Mouse (Mus musculus) T-helper 17 cell (primary cell): ENCODE measurements around the gene Gad1.

Experiments
- in situ Hi-C, 2 experiments: fragments of 300-600 bp; cut with MboI, MseI; formaldehyde crosslinking; loops; 1 replicate in 1 of 2; 2 replicates in 1 of 2; pipeline ENCODE4 v1.15.1; 2025; ENCODE audit warnings: high pct_unique_total_duplicates in 2 of 2

Gene Gad1

DNA sequence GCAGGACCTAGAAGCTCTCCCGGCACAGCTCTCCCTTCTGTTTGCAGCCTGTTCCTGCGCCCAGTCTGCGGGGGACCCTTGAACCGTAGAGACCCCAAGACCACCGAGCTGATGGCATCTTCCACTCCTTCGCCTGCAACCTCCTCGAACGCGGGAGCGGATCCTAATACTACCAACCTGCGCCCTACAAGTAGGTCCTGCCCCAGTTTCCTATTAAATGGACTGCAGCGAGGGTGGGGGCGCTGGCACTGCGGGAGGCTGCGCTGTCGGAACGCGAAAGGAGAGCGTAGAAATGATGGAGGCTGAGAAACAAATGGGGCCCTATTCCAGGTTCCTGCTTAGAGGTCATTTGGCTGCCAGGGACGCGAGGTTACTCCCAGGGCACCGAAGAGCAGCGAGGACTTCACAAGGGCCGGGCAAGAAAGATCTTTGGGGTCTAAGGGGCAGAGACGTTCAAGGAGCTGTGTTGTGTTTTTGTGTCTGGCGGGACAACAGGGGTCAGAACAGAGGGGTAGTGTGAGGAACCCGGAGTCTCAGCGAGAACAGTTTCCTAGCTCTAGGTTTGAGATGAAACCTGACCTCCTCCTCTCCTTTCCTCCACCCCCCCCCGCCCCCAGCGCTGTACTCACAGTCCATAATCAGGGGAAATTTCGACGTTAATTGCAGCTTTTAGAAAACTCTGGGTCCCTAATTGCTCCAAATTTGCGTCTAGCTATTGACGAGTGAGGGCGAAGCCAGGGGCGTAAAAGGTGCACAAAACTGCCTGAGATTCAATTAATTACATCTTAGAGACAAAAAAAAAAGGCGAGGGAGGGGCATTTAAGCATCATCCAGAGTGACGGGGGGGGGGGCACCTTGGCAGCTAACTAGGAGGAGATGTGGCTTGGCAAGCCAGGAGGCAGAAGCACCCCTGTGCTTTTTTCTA is 11.1 kb downstream of the Gad1 start:
- in situ Hi-C loops: loop anchor here (5.0 kb wide), 3 partner anchors 342 to 437 kb away; no protein-coding TSS in a partner anchor

GRCm38 (mm10) chr2:70564646-70565315 is 11.9 kb downstream of the Gad1 start:
- in situ Hi-C loops: loop anchor here (5.0 kb wide), 3 partner anchors 342 to 437 kb away; no protein-coding TSS in a partner anchor

DNA sequence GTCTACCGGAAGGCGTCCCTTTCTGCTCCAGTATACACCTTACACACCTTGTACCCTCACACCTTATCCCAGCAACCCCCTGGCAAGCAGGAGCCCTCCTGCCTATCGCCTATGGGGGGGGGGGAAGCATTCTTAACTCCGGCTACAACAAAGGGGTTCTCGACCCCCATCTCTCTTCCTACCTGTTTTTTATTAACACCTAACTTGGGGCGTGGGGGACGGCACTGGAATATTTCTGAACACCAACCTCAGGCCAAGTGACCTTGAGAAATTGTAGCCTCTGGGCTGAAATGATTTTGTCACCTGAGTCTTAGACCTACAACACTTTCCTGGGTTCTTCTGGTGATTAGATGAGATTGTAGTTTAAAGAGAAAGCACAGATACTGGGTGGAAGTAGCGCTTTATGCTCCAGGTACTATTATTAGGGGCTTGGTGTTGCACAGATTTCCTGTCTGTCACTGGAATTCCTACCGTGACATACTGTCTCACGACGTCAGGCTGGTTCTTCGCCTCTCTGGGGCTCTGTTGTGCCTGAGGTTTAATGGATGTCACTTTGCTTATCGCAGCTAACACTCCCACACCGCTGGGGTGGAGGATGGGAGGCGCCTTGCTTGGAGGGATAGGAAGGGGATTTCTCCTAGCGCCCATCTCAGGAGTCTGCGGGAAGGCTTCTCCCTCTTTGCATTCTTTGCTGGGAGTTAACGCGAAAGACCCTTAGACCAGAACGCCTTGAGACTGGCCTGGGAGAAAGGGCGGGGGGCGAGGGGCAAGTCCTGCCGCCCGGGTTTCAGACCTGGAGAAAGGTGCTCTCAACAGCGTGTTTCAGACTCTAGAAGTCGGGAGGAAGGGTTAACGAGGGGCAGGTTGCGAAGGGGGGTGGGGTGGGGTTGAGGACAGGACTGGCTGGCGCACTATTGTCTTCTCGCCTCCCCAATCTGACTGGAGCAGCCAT is 13.1 kb downstream of the Gad1 start:
- in situ Hi-C loops: no loop called here

- in situ Hi-C loops: no loop called here
Measured at GRCm38 (mm10) chr2:70566603-70566981, 13.7 kb downstream of the Gad1 start.

GRCm38 (mm10) chr2:70567071-70567681 is 14.3 kb downstream of the Gad1 start:
- in situ Hi-C loops: no loop called here

DNA sequence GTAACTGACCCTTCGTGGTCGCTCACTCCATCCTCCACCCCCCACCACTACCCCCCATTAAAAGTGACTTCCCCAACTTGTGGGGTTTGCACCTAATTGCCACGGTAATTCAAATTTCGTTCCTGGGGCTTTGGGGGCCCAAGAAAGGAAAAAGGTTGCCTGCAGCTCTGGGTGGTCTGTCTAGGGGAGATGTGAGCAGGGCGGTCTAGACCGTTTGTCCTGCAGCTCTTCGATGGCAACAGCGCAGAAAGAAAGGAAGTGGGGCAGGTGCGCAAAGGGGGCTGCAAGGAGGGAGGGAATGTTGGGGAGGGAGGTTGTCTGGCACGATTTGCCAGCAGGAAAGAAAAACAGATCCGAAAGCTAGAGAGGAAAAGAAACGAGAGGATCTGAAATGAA is 14.8 kb downstream of the Gad1 start:
- in situ Hi-C loops: no loop called here

DNA sequence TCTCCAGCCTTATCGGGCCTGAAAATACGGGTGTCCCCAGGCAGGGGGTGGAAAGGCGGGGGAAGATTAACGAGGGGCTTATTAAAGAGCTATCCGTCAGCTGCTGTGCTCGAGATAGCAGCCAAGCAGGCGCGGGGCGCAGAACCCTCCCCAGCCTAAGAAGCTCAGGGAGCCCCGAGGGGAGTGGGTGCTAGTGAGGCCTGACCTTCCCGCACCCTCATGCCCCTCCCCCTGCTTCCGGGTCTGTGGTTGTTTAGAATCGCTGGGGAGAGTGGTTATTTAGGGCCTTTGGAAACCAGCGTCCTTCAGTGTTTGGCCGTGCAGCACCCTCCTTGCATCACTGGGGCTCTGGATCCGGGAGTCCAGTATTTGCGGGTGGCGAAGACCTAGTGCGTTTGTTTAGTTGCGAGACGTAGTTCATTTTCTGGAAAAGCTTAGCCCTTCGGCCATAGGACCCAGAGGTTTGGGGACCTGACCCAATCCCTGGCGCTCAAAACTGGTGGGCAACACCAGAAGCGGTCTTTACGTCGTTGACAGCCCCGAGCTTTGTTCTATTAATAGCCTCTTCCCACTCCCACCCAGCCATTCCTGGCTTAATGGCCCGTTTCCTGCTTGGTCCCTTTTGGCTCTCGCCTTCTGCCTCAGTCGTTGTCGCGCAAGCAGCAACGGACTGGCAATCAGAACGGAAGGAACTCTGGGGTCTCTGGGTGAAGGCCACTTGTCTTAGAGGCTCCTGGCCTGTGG is 15.5 kb downstream of the Gad1 start:
- in situ Hi-C loops: no loop called here

DNA sequence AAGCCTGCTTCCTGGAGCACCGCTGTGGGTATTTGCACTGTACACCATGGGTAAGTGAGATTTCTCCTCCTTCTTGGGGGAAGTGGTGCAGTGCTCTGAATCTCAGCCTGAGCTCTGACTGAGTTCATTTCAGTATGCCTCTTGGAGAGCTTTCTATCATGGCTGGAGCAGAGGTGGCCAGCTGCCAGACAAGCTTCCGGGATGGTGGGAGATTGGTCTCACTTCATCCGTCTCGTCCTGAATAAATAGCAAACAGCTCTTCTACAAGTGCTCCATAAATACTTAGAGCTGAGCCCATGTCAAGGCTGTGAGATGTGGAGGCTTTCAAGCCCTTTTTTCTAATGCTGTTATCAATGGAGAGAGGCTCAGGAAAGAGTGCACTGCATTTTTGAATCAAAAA is 18.8 kb downstream of the Gad1 start:
- in situ Hi-C loops: no loop called here

- in situ Hi-C loops: no loop called here
Measured at GRCm38 (mm10) chr2:70572251-70572650, 19.4 kb downstream of the Gad1 start.

- in situ Hi-C loops: no loop called here
Measured at GRCm38 (mm10) chr2:70573544-70574210, 20.8 kb downstream of the Gad1 start.

DNA sequence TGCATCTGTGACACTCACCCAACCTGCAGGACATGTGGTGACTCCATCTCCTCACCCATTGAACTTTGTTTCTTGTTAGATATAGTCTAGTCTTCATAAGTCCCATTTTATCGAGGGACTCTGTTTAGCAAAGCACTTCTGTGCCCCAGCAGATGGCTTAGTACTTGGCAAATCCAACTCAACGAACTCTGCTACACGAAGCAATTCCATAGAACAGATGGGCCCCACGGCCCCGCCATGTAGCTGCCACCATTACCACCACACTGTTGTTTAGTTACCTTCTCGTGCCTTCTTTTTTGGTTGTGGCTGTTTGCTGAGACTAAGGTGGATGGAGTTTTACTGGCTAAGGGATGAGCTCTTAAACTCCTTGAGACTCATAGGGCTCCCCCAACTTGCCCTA is 35.3 kb downstream of the Gad1 start:
- in situ Hi-C loops: loop anchor here in 1 of 2 experiments (10.0 kb wide), 1 partner anchor 1457 kb away; no protein-coding TSS in a partner anchor

GRCm38 (mm10) chr2:70592432-70592831 is 39.6 kb downstream of the Gad1 start:
- in situ Hi-C loops: no loop called here

DNA sequence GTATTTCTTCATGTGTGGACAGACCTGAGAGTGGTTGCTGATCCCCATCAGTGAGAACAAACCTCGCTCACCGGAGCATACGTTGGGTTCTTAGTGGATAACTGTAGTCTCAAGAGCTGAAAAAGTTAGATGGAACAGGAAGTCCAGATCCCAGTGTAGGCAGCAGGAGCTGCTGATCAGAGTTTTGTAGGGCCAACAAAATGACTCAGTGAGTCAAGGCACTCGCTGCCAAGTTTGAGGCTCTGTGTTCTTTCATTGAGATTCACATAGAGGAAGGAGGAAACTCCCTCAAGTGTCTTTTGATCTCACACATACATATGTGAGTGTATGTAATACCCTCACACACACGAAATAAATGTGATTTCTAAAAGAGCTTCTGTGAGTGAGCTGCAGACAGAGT is 40.8 kb downstream of the Gad1 start:
- in situ Hi-C loops: no loop called here

- in situ Hi-C loops: loop anchor here in 1 of 2 experiments (5.0 kb wide), 1 partner anchor 159 kb away; no protein-coding TSS in a partner anchor
Measured at GRCm38 (mm10) chr2:70595896-70596295, 43.0 kb downstream of the Gad1 start.

DNA sequence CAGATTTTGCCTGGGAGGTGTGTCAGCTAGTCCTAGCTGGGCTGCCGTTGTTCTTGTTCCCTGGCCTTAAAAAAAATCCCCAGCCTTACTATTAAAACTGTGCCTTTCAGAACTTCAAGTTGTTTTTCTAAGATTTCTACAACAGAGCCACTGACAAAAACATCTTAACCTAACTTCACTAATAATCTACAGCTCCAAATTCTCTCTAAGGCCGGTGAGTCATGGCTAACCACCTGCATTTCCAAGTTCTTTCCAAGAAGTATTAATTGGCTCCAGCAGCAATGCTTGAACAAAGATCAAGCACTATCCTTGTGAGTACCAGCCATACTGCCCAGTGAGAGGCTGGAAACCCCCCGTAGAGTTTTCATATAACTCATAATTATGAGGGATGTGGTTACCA is 56.9 kb downstream of the Gad1 start:
- in situ Hi-C loops: no loop called here

- in situ Hi-C loops: no loop called here
Measured at GRCm38 (mm10) chr2:70614745-70615351, 62.0 kb downstream of the Gad1 start.

DNA sequence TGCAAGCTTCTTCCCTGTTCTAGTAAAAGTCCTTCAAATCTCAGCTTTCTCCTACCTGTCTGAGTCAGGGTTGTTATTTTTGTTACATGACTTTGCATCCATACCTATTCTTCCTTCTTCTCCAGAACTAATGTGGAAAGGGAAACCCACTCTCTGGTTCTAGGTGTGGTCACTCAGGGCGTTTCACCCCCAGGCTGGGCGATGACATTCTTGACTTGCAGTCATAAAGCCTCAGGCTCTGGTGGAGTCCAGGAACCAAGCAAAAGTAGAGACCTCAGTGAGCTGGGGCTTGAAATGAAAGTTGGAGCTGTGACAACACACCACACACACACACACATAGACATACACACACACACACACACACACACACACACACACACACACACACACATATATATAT is 63.2 kb downstream of the Gad1 start:
- in situ Hi-C loops: no loop called here

DNA sequence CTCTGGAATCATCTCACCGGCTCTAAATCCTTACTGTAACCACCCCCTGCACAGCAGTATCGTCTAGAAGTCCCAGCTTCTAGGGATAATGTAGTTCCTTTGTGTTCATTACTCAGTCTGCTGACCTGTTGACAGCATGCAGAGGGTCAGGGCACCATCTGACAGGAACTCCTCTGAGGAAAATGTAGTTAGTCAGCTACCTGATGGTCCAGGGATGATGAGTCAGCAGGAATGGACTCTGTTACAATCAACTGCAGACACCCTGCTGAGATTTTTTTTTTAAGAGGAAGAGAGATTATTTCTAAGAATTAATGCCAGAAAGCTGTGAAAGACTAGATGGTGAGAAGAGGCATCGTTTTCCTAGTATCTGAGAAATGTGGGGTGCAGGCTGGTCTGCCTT is 63.7 kb downstream of the Gad1 start:
- in situ Hi-C loops: no loop called here

DNA sequence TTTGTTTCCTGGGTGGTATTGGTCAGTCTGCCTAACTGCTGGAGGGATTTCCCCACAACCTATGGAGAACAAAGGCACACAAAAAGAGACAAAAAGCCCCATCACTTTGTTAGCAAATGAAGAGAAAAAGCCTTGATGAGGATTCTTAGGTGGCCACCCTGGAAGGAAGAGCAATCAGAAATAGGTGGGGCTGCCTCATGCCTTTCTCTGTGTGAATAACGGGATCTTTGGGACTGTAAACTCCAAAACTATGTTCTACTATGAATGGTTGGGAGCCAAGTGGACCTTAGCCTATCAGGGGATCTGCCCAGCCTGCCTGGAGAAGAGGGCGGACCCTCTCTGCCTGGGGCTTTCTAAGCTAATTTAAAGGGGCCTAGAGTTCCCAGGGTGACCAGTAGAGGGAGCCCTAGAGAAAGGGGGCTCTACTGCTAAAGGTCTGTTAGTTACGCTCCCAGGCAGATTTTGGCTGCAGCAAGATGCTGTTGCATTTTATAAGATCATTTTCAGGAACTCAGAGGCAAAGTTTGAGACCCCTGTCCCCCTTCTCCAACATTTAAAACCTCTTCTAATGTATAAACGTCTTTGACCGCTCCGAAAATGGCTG is 66.5 kb downstream of the Gad1 start:
- in situ Hi-C loops: no loop called here
